Mouse (Mus musculus) ES-Bruce4 (cell line): ENCODE data around the gene Zc3h12c.

Source experiments
- CTCF ChIP-seq: IDR thresholded peaks from one replicate; pipeline ENCODE4 v1.8.1; 2011; ENCODE audit warnings: low read depth, low read length
- POLR2A ChIP-seq: IDR thresholded peaks from one replicate; pipeline ENCODE4 v1.8.1; 2011; ENCODE audit warnings: low read length; ENCODE audit not compliant: insufficient read depth

DNA sequence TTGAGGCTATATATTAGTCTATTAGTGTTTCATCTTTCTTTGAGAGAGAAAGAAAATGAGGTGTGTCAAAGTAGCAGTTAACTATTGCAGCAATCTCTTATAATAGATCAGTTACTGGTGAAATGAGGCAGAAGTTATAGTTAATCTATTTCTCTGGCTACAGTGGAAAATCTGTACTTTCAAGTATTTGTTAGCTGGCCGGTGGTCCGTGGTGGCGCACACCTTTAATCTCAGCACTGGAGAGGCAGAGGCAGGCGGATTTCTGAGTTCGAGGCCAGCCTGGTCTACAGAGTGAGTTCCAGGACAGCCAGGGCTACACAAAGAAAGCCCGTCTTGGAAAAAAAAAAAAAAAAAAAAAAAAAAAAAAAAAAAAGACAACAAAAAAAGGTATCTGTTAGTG lies 18.6 kb downstream of the Zc3h12c start:
- TF ChIP-seq CTCF (no peak), POLR2A (no peak)
